Mouse (Mus musculus) embryonic fibroblast, embryonic 13.5 days (primary cell): ENCODE data around the gene Shbg.

Experiments
- CTCF ChIP-seq: IDR thresholded peaks from 2 replicates; pipeline ENCODE4 v1.5.1; 2011; ENCODE audit warnings: mild to moderate bottlenecking, control low read depth, low read length, moderate library complexity, borderline replicate concordance; ENCODE audit not compliant: insufficient read depth
- POLR2A ChIP-seq: IDR thresholded peaks from 2 replicates; pipeline ENCODE4 v1.6.1; 2011; ENCODE audit warnings: low read depth, mild to moderate bottlenecking, control low read depth, low read length, moderate library complexity

GRCm38 (mm10) chr11:69601768-69602167, 15.9 kb downstream of the Shbg start:
- no peak for TF ChIP-seq CTCF
- TF ChIP-seq POLR2A, result no peak
